Mouse (Mus musculus): Measurements from ENCODE around the gene Aldh6a1. TPM values are rescaled to one million over a fixed set of nuclear protein-coding genes. Genes with fewer than 3 reads are reported as not detected.

Aldh6a1 gene
- total and polyA plus RNA-seq, 2 experiments from 2014 or later: 33.9 to 35.9 TPM

GRCm38 (mm10) chr12:84400653-84401052 lies 50.2 kb downstream of the Aldh6a1 start:
- no peaks in the 10 kb centered on the region for H3K27me3 ChIP-seq (ENCODE audit: insufficient read depth, low read length)
- no peak for ATAC-seq
- 72% methylated on average over 3 of the region's 3 CpGs for WGBS

DNA sequence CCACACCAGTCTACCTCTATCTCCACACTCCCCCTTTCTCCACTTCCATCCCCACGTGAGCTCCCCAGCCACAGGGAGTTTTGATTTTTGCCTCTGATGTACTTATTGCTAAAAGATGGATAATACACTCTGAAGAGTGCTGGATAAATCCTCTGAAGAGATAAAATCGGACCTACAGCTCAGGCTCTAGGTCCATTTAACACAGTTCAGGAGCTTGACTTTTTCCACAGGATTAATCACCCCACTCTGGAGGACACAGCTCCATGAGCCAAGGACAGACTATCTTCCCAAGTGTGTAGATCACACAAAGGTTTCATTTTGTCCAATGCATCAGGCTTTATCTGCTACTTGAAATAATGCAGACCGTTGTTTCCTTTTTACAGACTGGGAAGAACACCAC lies 50.7 kb downstream of the Aldh6a1 start:
- Histone ChIP-seq H3K27ac (ENCODE audit: low read depth, low read length) (no peak overlapping the region), H3K27me3 (ENCODE audit: insufficient read depth, low read length) (no peaks in the 10 kb centered on the region), H3K36me3 (ENCODE audit: insufficient read depth) (no peaks in the 10 kb centered on the region), H3K9me3 (ENCODE audit: low read length) (no peaks in the 10 kb centered on the region), H3K4me1 (ENCODE audit: insufficient read depth) (no peaks in the 10 kb centered on the region), H3K4me2 (ENCODE audit: low read depth) (no peak overlapping the region), H3K9ac (no peak overlapping the region), H3K4me3 (ENCODE audit: low read depth, low read length) (no peak overlapping the region)
- no peak for ATAC-seq
- DNase-seq: no peak
- no peak for TF ChIP-seq CTCF (IDR thresholded peaks at IDR 0.05; ENCODE audit: low read depth)
- 86% methylated on average over 3 of the region's 3 CpGs for WGBS

More at GRCm38 (mm10) chr12:84400653-84401052, 50.2 kb downstream of the Aldh6a1 start:
- Histone ChIP-seq H3K9ac (no peak overlapping the region), H3K4me3 (ENCODE audit: low read depth, low read length) (no peak overlapping the region), H3K27ac (ENCODE audit: low read depth, low read length) (no peak overlapping the region), H3K4me2 (ENCODE audit: low read depth) (no peak overlapping the region), H3K4me1 (ENCODE audit: insufficient read depth) (no peaks in the 10 kb centered on the region), H3K9me3 (ENCODE audit: low read length) (no peaks in the 10 kb centered on the region), H3K36me3 (ENCODE audit: insufficient read depth) (no peaks in the 10 kb centered on the region)
- TF ChIP-seq CTCF (IDR thresholded peaks at IDR 0.05; ENCODE audit: low read depth): no peak
- DNase-seq: no peak

- no peak for DNase-seq
- H3K36me3 ChIP-seq (ENCODE audit: insufficient read depth): no peaks in the 10 kb centered on the region
- TF ChIP-seq CTCF (IDR thresholded peaks at IDR 0.05; ENCODE audit: low read depth): no peak
- H3K9ac ChIP-seq: no peak overlapping the region
- no peak overlapping the region for H3K4me2 ChIP-seq (ENCODE audit: low read depth)
- no peak overlapping the region for H3K4me3 ChIP-seq (ENCODE audit: low read depth, low read length)
- H3K27me3 ChIP-seq (ENCODE audit: insufficient read depth, low read length): no peaks in the 10 kb centered on the region
- no peak for ATAC-seq
- H3K9me3 ChIP-seq (ENCODE audit: low read length): no peaks in the 10 kb centered on the region
- no peak overlapping the region for H3K27ac ChIP-seq (ENCODE audit: low read depth, low read length)
- WGBS: 85% methylated on average over 9 of the region's 9 CpGs
- no peaks in the 10 kb centered on the region for H3K4me1 ChIP-seq (ENCODE audit: insufficient read depth)
These were observed 51.1 kb downstream of the Aldh6a1 start for GRCm38 (mm10) chr12:84399663-84400062.

DNA sequence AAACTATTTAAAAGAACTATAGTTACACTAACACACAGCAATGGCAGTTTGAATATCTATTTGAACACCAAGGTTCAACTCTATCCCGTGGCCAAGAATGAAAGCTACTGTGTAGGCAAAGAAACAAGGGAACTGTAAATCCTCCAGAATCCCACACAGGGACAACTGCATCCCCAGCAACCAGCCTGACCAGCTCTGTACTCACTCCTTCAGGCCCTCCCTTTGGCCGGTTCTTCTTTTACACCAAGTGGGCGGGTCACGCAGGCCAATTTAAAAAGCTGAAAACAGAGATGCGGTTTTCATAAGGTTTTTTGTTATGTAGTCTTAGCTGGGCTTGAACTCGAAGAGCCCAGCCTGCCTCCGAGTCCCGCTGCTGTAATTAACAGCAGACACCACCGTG lies 51.7 kb downstream of the Aldh6a1 start:
- Histone ChIP-seq H3K4me2 (ENCODE audit: low read depth) (no peak overlapping the region), H3K9ac (no peak overlapping the region)
- WGBS: 85% methylated on average over 9 of the region's 9 CpGs

GRCm38 (mm10) chr12:84398629-84399028 lies 52.2 kb downstream of the Aldh6a1 start:
- Histone ChIP-seq H3K9me3 (ENCODE audit: low read length) (no peaks in the 10 kb centered on the region), H3K27ac (ENCODE audit: low read depth, low read length) (no peak overlapping the region), H3K4me1 (ENCODE audit: insufficient read depth) (no peaks in the 10 kb centered on the region), H3K9ac (no peak overlapping the region), H3K4me2 (ENCODE audit: low read depth) (no peak overlapping the region), H3K36me3 (ENCODE audit: insufficient read depth) (no peaks in the 10 kb centered on the region), H3K4me3 (ENCODE audit: low read depth, low read length) (no peak overlapping the region), H3K27me3 (ENCODE audit: insufficient read depth, low read length) (no peaks in the 10 kb centered on the region)
- TF ChIP-seq CTCF (IDR thresholded peaks at IDR 0.05; ENCODE audit: low read depth): no peak
- 90% methylated on average over 5 of the region's 5 CpGs for WGBS
- ATAC-seq (no peak), DNase-seq (no peak)

More for the DNA sequence above, 51.7 kb downstream of the Aldh6a1 start:
- no peak for ATAC-seq
- no peak for TF ChIP-seq CTCF (IDR thresholded peaks at IDR 0.05; ENCODE audit: low read depth)
- Histone ChIP-seq H3K27ac (ENCODE audit: low read depth, low read length) (no peak overlapping the region), H3K9me3 (ENCODE audit: low read length) (no peaks in the 10 kb centered on the region), H3K4me1 (ENCODE audit: insufficient read depth) (no peaks in the 10 kb centered on the region), H3K36me3 (ENCODE audit: insufficient read depth) (no peaks in the 10 kb centered on the region), H3K4me3 (ENCODE audit: low read depth, low read length) (no peak overlapping the region), H3K27me3 (ENCODE audit: insufficient read depth, low read length) (no peaks in the 10 kb centered on the region)
- no peak for DNase-seq

DNA sequence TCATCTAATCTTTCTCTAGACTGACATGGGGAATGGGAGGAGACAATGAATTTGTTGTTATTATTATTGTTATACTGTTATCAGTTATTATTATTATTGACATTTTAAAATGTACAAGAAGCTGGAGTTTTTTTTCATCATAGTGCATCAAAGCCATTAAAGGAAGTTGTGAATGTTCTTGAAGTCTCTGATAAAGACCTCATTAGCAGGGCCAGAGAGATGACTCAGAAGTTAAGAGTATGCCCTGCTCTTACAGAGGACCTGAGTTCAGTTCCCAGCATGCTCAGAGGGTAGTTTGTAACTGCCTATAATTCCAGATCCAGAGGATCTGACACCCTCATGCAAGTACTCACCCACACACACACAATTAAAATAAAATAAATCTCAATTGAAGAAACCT lies 53.1 kb downstream of the Aldh6a1 start:
- H3K4me2 ChIP-seq (ENCODE audit: low read depth): no peak overlapping the region
- H3K4me1 ChIP-seq (ENCODE audit: insufficient read depth): no peaks in the 10 kb centered on the region
- no peaks in the 10 kb centered on the region for H3K36me3 ChIP-seq (ENCODE audit: insufficient read depth)
- H3K9ac ChIP-seq: no peak overlapping the region
- ATAC-seq (no peak), DNase-seq (no peak)
- H3K27ac ChIP-seq (ENCODE audit: low read depth, low read length): no peak overlapping the region
- H3K4me3 ChIP-seq (ENCODE audit: low read depth, low read length): no peak overlapping the region
- no peak for TF ChIP-seq CTCF (IDR thresholded peaks at IDR 0.05; ENCODE audit: low read depth)
- no peaks in the 10 kb centered on the region for H3K27me3 ChIP-seq (ENCODE audit: insufficient read depth, low read length)
- H3K9me3 ChIP-seq (ENCODE audit: low read length): no peaks in the 10 kb centered on the region

- Histone ChIP-seq H3K4me2 (ENCODE audit: low read depth) (no peak overlapping the region), H3K27ac (ENCODE audit: low read depth, low read length) (no peak overlapping the region), H3K36me3 (ENCODE audit: insufficient read depth) (no peaks in the 10 kb centered on the region), H3K9ac (no peak overlapping the region), H3K27me3 (ENCODE audit: insufficient read depth, low read length) (no peaks in the 10 kb centered on the region), H3K4me1 (ENCODE audit: insufficient read depth) (no peaks in the 10 kb centered on the region), H3K9me3 (ENCODE audit: low read length) (no peaks in the 10 kb centered on the region), H3K4me3 (ENCODE audit: low read depth, low read length) (no peak overlapping the region)
- DNase-seq: no peak
- TF ChIP-seq CTCF (IDR thresholded peaks at IDR 0.05; ENCODE audit: low read depth): no peak
- WGBS: 91% methylated on average over 14 of the region's 14 CpGs
- ATAC-seq: no peak
These were observed 53.7 kb downstream of the Aldh6a1 start for GRCm38 (mm10) chr12:84396947-84397679.

Measured in forebrain, postnatal 0 days (tissue).